Mouse (Mus musculus) 3T3-L1 (cell line): ENCODE data around the gene Kcnq1.

Experiments
- DNase-seq: peaks from one replicate; pipeline ENCODE4 v3.0.0-alpha.2; 2015; ENCODE audit warnings: low read depth, low spot score

Gene Kcnq1

DNA sequence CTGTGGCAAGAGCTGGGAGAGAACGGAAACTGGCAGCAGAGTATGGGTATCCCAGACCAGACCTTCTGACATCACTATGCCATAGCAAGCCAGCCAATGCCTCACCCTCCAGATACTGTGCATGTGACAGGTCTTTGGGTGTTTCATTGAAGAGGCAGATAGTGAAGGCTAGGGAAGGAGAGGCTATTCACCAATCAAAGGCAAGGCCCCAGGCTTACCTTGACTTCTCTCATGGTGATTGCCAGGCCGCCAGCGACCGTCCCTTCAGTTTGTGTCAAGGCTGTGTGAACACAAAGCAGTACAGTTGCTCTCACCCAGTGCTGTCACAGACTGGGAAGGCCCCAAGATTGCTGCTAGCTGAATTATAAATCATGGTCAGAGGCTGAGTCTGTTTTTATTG, 75.1 kb downstream of the Kcnq1 start:
- peak; percentile 1 for DNase-seq

DNA sequence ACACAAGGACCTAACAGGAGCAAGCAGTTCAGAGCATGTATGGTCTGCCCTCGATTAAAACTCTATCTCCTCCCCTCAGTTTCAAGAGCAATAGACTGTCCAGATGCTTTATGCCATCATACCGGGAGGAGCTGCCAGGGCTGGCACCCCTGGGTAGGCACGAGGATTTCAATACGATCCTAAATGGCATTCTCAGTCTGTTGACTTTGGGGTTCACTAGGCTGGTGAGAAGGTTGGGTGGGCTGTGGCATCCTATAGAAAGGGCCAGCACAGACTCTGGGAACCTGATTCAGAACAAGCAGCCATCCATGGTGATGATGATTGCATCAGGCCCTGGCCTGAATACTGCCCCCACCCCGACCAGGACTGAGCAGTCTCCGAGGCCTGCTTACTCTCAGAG, 79.3 kb downstream of the Kcnq1 start:
- no peak for DNase-seq

DNA sequence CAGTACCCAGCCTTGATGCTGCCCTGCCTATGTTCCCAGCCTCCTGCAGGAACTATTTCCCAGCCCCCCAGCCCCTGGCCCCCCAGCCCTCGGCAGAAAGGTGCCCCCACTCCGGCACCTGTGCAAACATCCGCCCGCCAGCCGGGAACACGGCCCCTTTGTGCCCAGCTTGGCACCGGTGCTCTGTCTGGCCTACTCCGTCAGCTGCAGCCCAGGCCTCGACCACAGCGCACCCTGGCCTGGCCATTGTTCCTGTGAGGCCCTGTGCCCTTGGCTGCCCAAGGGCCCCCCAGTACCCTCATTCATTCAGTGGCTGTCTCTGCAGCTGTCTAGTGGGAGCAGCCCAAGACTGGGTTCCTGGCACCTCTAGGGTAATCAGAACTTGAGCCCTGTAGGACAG, 80.2 kb downstream of the Kcnq1 start:
- DNase-seq, result no peak

DNA sequence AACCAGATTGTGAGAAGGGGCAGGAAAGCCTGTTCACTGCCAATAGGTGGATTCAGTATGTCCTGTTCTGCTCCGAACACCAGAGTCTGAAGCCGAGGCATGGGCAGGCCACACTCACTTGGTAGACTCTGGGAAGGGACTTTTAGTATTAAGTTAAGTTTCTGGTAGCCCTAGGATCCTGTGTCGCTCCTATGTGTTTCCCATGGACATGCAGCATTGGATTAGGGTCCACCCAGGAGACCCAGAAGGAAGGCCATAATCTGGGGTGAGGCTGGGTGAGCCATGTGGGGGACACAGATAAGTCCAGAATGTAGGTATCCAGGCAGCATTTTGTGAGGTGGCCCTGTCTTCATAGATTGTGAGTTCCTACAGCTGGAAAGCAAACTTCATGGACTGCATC, 81.0 kb downstream of the Kcnq1 start:
- no peak for DNase-seq

DNA sequence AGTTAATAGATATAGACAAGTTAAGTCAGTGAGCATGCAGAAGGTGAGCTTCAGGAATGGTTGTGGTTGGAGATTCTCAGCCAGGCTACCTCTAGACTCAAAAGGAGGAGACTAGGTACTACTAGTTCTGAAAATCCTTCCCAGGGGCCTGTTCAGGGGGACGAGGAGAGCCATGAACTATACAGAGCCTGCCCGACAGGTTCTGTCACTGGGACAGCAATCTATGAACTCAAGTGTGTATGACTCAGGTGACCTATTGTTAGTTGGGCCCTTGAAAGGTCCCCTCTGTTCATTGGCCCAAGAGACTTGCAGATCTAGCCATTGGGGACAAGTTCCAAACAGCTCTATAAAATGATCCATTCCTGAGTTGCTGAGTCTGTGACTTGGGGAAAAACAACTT, 82.4 kb downstream of the Kcnq1 start:
- DNase-seq, result no peak

DNA sequence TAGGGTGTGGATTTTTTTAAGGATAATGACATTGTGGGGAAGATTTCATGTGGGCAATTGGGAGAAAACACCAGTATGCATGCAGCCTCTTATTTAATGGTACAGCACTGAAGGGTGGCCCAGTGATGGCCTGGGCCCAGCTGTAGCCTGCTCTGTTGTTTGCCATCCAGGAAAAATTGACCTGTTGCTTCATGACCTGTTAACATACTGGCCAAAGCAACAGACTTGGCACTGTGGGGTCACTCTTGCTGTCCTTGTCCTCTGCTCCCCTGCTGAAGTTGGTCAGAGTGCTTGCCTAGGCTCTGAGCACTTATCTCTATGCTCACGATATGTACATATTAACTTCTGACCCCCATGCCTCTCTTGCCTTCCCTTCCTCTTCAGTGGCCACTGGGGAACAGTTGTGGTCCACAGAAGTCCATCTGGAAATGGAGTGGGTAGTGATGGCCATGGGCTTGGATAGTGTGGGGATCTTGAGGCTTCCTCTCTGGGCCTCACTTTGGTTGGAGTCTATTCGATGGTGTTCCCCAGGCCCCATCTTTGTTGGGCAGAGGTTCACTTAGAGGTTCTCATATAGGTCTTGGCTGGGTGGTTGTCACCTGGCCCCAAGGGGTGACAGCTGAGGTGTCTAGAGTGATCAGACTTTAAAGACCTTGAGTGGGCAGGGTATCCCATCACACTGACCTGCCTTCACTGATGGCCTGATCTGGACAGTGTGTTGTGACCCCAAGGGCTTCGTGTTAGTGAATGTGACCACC, 84.0 kb downstream of the Kcnq1 start:
- DNase-seq, result no peak

DNA sequence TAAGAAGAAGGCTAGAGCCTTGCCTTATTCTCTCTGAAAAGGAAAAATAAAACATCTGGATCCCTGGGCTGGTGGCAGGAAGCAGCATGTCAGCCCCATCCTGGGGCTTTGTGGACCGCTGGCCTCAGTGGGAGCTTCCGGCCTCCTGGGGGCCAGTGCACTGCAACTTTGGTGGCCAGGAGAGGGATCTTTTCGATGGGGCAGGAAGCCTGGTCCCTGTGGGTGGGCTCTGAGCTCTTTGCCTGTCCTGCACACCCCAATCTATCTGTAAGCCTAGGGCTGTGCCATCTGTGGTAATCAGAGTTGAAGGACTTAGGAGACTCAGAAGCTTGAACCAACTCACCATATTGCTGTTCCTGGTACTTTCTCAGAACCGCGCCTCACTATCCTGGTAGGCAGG, 84.7 kb downstream of the Kcnq1 start:
- DNase-seq, result no peak

DNA sequence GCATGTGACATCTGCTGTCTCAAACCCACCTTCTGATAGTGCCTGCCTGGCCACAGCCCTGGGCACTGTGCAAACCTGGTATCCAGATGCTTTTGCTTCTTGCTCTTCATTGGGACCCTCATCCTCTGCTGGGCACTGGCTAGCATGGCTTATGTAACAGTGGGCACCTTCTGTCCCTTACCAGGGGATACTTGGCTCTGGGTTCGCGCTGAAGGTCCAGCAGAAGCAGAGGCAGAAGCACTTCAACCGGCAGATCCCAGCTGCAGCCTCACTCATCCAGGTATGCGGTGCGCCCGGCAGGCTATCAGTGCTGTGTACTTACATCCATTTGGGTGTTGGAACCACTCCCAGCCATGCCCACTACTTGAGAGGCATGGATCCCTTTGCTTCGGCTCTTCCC, 86.2 kb downstream of the Kcnq1 start:
- DNase-seq, result no peak

DNA sequence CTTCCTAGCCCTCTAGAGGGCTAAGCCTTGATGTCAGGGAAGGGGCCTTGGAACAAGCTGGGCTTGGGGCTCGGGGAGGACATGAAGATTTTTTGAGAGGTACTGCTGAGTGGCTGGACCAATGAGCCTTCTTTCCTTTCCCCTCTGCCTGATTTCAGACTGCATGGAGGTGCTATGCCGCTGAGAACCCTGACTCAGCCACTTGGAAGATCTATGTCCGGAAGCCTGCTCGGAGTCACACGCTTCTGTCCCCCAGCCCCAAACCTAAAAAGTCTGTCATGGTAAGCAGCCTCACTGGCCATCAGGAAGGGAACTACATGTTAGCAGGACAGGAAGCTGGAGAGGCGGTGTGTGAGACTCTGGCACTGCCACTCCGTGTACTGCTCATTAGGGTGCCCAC, 87.9 kb downstream of the Kcnq1 start:
- no peak for DNase-seq

DNA sequence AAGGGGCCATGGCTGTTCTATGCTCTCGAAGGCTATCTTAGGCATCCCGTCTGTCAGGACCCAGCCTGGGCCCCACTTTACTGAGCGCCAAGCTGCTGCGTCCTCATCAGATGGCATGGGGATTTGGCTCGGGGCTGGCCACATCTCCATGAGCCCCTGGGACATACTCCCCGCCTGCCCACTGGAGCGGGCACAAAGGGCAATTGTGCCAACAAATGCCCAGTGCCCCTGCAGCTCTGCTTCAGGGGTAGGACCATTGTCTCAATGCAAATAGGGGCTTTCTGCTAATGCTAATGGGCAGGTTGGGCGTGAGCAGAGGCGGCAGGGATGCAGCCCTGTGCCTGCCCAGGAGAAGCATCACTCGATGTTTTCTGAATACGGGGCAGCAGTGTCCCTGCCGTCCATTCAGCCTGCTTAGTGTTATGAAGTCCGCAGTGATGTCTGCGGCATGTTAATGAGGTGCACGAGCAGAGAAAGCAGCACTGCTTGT, 91.8 kb downstream of the Kcnq1 start:
- no peak for DNase-seq

DNA sequence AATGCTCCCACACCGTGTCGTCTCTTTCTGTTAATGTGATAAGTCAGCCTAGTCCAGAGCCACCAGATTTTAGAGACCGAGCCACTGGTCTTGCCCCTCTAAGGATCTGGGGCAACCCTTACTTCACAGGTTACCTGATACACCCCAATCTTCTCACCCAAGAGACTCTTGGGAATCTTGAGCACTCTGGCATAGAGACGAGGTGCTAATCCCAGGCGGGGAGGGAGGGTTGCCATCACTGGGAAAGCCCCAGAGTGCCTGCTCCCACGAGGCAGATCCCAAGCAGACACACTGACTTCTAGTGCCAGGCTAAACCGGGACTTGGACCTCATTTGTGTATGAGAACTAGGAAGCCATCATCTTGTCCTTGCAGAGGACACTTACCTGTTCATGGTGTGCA, 92.3 kb downstream of the Kcnq1 start:
- DNase-seq, result no peak

DNA sequence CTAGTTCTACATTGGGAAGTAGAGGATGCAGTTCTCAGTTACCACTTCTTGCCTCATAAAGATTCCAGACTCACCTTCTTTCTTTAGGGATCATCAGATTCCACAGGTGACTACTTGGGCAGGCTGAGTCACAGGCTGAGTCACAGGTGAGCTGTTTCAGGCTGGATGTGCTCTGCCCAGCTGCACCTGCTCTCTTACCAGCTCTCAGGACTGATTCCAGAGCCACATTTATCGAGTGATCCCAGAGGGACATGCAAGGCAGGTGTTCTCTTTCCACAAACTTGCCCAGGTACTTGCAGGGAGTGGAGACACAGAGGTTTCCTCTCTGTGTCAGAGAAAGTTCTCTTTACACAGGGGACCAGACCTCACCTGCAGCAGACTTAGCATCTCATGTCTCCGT, 95.1 kb downstream of the Kcnq1 start:
- DNase-seq, result no peak

DNA sequence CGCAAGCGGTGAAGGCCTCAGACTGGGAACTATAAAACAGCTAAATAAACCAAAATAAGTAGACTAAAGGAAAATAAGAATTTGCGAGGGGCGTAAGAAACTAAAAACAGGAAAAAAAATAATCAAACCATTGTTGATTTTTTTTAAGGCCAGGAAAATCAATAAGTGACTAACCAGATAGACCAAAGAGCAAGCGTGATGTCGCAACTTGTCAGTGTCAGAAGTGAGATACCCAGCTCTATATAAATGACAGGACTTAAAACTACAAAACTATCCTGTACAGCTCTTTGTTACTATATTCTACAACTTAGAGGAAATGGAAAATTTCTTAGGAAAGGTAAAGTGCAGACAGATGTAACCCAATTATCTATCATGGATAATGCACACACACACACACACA, 97.7 kb downstream of the Kcnq1 start:
- DNase-seq, result no peak

DNA sequence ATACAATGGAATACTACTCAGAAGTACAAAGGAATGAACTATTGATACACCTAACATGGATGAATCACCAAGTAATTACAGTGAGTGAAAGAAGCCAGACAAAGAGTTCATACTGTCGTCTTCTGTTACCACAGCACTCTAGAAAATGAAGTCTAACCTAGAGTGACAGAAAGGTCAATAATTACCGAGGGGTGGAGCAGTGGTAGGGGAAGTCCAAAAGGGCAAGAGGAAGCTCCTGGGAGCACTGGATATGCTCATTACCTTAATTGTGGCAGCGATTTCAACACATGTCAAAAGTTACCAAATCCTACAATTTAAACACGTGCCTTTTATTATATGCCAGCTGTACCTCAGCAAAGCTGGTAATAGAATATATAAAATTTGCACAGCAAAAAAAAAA, 100.9 kb downstream of the Kcnq1 start:
- no peak for DNase-seq

DNA sequence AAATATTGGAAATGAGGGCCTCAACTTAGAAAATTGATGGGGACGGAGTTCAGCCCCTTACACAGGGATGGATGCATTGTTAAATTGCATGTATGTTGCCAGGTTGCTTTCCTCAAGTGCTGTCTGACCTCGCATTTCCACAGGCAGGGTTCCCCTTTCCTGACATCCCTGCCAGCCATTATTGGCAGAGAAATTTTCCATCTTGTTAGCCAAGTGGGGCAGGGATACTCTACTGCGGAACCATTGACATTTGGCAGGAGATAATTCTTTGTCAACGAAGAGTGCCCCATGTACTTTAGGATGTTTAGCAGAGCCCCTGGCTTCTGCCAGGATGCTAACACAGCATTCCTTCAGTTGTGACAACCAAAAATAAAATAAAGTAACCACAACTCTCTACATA, 104.6 kb downstream of the Kcnq1 start:
- no peak for DNase-seq

DNA sequence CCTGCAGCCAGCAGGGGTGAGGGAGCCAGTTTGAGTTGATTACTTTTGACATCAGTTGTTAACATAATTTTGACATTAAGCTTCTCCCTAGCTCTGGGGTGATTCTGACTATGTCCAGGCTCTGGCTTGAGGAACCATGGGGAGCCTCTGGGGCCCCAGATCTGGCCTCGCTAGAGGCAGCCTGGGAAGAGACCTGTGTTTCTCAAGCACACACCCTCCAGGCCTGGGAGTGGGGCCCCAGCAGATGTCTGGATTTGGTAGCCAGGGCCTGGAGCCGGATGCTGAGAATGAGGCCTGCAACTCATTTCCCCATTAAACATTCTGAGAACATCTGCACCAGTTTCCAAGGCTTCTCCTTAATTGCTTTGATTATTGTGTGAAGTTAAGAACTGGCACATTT, 145.0 kb downstream of the Kcnq1 start:
- DNase-seq, result no peak

DNA sequence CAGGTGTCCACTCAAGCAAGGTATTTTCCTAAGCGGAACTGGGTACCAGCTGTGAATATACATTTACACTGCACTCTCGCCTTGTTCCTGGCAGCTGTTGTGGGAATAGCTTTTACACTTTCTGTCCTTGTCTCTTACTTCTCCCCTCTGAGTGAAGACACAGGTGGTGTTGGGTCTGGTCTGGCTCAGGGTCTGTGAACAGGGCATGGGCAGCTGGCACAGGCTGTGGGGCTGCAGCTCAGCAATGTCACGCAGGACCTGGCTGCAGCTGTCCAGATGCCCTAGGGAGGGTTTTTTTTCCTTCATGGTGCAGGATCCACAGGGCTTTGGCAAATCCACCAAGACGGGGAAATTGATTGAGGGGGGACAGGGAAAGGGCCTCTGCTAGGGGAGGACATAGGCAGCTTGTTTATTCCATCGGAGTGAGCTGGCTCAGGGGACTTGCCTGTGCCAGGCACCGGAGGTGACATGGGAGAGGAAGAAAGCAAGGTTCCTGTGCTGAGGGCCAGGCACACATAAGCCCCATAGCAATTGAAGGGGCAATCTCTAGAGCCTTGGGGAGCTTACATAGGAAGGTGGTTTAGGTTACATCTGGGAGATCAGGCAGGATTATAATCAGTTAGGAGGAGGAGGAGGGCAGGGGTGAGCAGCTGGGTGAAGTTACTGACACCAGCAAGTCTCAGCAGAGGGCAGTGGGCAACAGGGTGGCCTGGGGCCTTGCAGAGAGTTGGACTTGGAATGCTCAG, 147.1 kb downstream of the Kcnq1 start:
- DNase-seq, result no peak

DNA sequence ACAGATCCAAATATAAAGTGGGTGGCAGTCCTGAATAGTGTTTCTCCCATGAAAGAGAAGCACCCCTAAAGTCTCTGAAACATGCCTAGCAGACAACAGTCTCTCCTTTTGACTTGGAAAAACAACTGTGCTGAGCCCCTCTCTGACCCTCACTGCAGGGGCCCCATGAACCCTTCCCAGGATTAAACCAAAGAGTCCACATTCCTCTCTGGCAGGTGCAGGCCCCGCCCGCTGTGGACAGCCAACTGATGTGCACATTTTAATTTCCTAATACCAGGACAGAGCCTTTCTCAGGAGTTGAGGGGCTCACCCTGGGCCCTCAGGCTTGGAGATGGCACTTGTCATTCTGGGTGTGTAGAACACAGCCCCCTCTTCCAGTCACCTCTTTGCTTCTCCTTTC, 148.7 kb downstream of the Kcnq1 start:
- no peak for DNase-seq

DNA sequence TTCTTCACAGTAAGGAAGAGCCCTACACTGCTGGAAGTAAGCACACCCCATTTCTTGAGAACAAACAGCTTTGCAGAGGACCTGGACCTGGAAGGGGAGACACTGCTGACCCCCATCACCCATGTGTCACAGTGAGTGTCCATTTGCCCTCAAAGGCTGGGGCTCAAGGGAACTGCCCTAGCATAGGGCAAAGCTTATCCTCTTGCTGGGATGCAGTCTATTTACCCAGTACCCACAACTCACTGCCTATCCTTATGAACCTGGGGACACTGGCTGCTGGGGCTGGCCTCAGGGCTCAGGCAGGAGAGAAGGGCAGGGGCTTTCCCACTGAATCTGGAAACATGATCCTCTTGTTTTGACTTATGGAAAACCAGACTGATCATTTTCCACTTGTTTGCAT, 155.1 kb downstream of the Kcnq1 start:
- DNase-seq, result peak; percentile 11

DNA sequence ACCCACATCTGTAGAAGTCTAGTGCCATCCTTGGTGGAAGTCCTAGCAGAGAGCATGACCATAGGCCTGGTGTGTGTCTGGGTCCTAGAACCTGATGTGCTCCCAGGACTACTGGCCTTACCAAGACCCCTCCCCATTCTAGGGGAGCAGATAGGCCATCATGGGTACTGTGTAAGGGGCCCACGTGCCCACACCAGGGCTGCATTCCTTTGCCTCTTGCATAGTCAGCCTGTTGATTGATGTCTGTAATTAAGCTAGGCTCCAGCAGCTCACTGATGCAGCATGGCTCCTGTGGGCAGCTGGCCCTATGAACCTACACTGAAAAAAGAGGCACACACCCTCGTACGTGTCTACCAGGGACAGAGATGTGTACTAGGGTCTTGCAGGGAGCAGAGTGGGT, 157.4 kb downstream of the Kcnq1 start:
- DNase-seq, result no peak

DNA sequence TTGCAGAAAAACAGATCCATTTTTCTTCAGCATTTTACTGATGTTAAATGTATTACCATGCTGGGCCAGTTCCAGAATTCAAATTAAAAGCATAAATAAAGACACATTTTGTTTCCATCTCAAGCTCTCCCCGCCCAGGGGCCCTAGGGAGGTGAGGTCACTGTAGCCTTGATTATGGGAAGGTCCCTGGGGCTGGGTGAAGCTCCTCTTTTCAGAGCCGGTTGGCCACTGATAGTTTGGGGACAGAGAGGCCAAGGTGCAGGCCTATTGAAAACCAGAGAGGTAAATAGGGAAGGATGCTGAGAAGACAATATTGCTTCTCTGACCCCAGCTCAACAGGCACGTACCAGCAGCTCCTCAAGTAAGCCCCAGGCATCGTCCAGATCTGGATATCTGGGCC, 157.8 kb downstream of the Kcnq1 start:
- no peak for DNase-seq

DNA sequence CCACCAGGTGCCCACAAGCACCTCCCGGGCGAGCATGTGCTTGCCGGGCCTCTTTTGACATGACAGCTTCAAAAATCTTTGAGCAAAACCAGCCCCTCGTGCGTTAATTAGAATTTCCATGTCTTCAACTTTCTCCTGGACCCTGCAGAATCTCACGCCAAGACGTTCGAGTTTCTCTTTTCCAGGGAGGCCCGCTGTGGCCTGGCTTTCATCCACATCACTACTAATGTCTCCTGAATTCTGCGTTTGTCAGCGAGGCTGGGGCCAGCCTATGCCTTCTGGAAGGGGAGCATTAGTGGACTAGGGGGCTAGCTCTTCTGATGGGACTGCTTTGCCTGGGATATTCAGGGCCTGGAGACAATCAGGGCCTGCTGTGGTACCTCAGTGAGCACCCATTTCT, 159.2 kb downstream of the Kcnq1 start:
- no peak for DNase-seq

DNA sequence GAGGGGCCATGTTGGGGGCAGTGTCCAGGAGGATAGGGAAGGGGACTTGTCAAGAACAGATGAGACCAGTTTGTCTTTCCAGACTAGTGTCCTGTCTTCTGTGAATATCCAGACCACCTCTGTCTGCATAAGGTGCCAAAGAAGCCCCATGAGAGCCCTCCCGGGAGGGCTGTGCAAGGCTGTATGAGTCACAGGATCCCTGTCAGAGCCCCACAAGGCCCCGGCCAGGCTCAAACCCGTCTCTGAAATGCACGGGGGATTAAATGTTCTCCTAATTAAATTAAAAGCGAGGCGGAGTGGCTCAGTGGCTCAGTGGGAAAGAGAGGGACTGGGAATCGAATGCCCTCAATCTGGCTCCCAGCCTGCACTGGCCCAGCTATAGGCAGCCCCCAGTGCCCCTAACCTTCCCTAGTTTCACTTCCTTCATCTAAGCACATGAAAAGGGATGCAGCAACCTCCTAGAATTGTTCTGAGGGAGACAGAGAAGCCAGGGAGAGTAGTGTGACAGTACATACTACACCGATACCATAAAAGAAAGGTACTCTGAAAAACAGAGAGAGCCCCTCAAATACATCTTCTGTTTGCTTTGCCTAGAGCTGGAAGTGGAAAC, 159.8 kb downstream of the Kcnq1 start:
- DNase-seq, result no peak
